Mouse (Mus musculus) heart, adult 18-20 months (tissue): ENCODE data around the gene Zfp128. TPM values are rescaled to one million over a fixed set of nuclear protein-coding genes. Genes with fewer than 3 reads are reported as not detected.
"Not testable (repeated sequence)": the region's sequence is repeated elsewhere in the genome, so short reads cannot be mapped to it uniquely, and the experiment has no call there.

ENCODE experiments used
- DNase-seq, 2 experiments: peaks; one replicate each; pipeline ENCODE4 v3.0.0; 2021 to 2022; ENCODE audit warnings: mixed read lengths in 1 of 2
- long read RNA-seq, 2 experiments: library from polyadenylated mRNA; stranded (forward); transcript quantifications; one replicate each; pipeline ENCODE4 v2.0.0; 2021
- total RNA-seq, 2 experiments: library from RNA; stranded (reverse); gene quantifications; 2 replicates each; pipeline ENCODE4 v1.2.3; 2021

Gene Zfp128
- total RNA-seq, result 1 to 10 TPM; 2.9 to 3.1 TPM
- long read RNA-seq, experiment 1, partial matches to known transcripts, result 0 of 2 reads
- long read RNA-seq, experiment 1, other reads (novel, unspliced or antisense), result 0 of 2 reads
- long read RNA-seq, experiment 2, partial matches to known transcripts, result 1 of 2 reads
- long read RNA-seq, experiment 2, other reads (novel, unspliced or antisense), result 0 of 2 reads

DNA sequence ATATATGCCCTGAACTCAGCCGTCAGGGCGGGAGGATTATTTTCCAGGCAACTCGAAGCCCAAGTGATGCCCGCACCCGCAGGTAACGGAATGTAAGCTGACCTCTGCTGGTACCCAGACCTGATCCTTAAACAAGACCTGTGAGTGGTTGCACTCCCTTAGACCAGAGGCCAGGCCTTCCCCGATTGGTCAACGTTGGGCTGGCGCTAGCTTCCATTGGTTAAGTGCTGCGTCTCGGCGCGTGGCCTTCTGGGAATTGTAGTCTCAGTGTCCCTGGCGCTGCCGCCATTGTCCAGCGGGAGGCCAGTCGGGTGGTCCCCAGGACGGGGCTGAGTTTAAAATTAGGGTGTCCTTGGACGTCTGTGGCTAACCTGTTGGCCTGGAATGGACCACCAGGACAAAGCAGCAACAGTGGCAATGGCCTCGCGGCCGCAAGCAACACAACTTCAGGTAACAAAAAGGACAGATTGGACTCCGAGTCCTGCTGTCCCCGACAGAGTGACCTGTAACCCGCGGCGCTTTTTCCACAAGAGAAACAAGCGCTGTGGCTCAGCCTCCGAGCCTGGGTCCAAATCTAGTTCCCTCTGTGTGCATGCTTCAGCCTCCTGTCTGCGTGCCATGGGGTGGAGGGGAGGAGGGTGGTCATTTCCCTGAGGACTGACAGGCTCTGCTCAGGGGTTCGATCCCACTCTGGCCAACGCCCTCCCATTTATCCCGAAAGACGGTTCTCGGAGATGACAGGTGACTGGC, at the start of gene Zfp128:
Gene Zfp128 (plus strand): TSS at position 267 of the 750 bp plus-strand sequence.
- DNase-seq, result peak; percentile 97 to 98

DNA sequence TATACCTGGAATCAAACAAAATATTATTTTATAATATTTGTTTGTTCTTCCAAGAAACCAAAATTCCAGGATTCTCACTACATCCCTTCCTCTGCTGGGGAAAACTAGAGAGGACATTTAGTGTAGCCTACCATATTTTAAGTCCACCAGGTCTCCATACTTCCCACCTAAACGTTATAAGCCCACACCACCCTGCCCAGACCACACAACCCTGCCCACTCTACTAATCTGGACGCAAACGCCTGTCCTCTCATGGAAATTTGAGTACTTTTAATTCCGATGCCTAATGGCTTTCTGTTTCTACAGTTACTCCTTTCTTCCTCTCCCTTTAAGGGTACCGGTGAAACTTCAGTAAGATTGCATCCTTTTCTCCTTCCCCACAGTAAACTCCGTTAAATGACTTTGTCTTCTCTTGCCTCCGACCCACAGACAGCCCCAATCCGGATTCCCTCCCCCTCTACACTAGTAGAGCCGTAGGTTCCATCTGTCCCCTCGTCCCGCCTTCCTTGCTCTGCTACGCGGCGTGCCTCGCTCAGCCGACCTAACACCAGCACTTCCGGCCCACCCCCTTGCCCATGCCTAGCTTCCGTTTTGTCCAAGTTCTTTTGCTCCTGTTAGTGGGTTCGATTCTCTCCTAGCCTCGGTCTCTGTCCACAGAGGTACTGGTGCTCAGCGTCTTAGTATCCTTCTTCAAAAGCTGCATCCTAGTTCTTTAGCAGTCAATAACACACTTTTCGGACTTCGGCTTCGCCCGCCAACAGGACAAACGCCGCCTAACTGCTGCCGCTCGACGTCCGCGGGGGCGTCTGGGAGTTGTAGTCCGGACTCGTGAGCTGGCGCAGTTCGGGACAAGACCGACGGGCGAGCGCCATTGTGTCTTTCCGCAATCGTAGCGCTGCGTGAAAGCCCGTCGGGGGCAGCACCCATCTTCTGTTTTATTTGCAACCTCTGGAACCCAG, 46.5 kb upstream of the Zfp128 start, which contains the start of gene Zfp110:
Gene Zfp110 (plus strand): TSS at position 600 of the 959 bp plus-strand sequence.
- peak; percentile 94 to 95 for DNase-seq

GRCm38 (mm10) chr7:12835193-12835671, 45.7 kb upstream of the Zfp128 start:
- DNase-seq, result no peak

DNA sequence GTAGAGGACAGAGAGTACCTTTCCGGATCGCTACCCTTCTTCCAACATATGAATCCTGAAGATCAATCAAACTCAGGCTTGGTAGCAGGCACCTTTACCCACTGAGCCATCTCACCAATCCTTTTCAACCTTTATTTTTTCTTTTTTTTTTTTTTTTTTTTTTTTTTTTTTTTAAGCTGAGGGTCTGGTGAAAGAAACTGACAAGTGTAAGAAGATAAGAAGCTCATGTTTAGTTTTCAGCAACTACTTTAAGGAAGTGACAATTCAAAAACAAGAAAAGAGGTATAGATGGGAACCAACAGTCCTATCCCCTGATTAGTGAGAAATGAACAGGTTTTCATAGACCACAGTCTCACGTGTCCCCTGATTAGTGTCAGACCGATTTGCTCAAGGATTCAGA, 45.2 kb upstream of the Zfp128 start:
- DNase-seq, result no peak

- peak; percentile 8 to 56 for DNase-seq
These were observed 6.7 kb upstream of the Zfp128 start for GRCm38 (mm10) chr7:12874301-12874700.

DNA sequence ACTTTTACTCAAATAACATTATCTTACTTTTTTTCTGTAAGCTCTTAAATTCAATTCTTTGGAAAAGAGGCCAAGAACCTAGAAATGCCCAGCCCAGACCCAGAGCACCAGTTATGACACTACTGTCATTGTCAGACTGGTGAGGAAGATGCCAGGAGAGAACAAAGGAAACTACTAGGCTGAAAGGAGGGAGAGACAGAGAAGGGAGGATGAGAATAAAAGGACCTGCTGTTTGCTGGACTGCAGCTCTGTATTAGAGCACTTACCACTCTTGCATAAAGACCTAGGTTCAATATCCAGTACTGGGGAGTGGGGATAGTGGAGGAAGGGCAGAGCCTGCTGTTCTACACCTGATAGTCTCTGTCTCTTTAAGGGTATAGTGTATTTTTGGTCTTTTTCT, 941 bp upstream of the Zfp128 start:
- no peak for DNase-seq

DNA sequence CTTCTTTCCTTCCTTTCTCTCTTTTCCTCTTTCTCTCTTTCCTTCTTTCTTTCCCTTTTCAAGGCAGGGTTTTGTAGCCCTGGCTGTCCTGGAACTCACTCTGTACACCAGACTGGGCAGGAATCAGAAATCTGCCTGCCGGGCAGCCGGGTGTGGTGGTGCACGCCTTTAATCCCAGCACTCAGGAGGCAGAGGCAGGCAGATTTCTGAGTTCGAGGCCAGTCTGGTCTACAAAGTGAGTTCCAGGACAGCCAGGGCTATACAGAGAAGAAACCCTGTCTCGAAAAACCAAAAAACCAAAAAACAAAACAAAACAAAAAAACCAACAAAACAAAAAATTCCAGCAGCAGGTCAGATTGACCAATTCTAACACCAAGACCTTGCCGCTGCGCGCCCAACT, 480 bp upstream of the Zfp128 start:
- not testable (repeated sequence) for DNase-seq

GRCm38 (mm10) chr7:12886563-12887266, 5.7 kb downstream of the Zfp128 start:
- DNase-seq, result no peak

DNA sequence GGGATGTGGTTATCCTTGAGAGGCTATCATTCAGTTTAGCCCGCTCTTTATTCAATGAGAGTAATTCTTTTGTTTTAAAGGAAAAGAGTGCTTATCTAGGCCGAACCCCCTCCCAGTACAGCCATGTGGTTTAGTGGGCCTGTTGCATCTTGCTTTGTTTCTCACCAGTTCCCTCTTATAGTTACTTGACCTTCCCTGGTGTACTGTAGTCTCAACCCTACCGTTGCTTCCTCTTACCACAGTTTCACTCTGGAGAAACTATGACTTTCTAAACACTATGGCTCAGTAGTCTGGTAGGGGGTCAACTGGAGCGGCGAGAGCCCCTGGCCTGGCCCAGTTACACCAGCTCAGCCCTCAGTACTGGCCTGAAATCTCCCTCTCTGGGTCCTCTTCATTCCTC, 6.6 kb downstream of the Zfp128 start:
- no peak for DNase-seq

DNA sequence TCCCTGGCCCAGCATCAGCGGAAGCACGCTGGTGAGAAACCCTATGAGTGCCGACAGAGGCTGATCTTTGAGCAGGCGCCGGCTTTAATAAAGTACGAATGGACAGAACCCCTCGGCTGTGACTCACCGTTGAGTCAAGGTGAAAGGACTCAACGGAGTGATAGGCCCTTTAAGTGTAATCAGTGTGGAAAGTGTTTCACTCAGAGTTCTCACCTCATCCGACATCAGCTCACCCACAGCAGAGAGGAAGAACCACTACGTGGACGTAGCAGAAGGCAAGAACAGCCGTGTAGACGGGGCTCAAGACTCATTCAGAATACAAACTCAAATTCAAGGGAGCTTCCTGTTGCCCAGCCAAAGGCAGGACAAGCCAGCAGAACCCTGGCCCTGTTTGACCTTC, 10.0 kb downstream of the Zfp128 start:
- no peak for DNase-seq

GRCm38 (mm10) chr7:12891334-12891733, 10.4 kb downstream of the Zfp128 start:
- no peak for DNase-seq

- peak; percentile 96 to 97 for DNase-seq
These were observed 16.9 kb downstream of the Zfp128 start, which contains the start of gene Zscan22 for GRCm38 (mm10) chr7:12897655-12898410. TSS of gene Zscan22 (plus strand) at chr7:12897815.

GRCm38 (mm10) chr7:12901517-12901916, 20.5 kb downstream of the Zfp128 start:
- DNase-seq, result no peak

GRCm38 (mm10) chr7:12903623-12904022, 22.6 kb downstream of the Zfp128 start:
- DNase-seq, result no peak

GRCm38 (mm10) chr7:12905146-12905545, 24.2 kb downstream of the Zfp128 start:
- no peak for DNase-seq

DNA sequence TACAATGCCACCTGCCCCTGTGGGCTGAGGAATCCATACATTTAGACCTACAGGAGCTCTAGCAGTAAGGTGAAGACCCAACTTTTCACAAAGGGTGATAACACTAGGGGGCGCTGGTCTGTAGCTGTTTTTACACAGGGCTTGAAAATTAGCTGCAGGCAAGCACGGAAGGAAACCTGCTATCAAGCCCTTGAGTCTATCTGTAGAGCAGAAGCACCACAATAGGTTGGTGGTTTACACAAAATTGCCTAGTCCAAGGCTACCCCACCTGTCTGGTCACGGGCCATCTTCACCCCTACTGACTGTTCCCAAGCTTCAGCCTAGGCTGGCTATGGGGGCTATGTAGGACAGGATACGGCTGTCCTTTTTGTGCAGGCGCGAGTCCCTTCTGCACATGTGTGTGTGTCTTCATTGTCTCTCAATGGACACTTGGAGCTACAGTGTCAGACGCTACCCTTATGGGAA, 28.6 kb downstream of the Zfp128 start:
- peak; percentile 77 to 92 for DNase-seq

- peak; percentile 71 to 82 for DNase-seq
These were observed 29.2 kb downstream of the Zfp128 start for GRCm38 (mm10) chr7:12910181-12910668.

GRCm38 (mm10) chr7:12913556-12913955, 32.6 kb downstream of the Zfp128 start:
- no peak for DNase-seq

- DNase-seq, result not testable (repeated sequence)
These were observed 39.5 kb downstream of the Zfp128 start for GRCm38 (mm10) chr7:12920495-12920894.

DNA sequence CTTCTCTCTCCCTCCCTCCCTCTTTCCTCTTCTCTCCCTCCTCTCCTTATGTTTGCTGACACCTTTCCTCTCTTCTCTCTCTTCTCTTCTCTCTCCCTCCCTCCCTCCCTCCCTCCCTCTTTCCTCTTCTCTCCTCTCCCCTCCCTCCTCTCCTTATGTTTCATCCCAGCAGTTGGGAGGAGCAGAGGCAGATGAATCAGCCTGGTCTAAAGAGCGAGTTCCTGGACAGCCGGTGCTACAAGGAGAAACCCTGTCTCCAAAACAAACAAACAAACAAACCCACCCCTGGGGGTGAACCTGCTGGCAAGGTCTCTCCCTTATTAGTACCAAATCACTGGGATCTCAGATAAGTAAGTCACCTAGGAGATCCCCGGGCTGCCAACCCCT, 40.3 kb downstream of the Zfp128 start:
- DNase-seq, result no peak
